Mouse (Mus musculus): ENCODE measurements at regions not wholly inside any gene's neighbourhood (a gene's known extent, or its start where the extent isn't known, plus 50 kb on each side); places are given as distances from the start of the nearest gene placed in this dataset.

DNA sequence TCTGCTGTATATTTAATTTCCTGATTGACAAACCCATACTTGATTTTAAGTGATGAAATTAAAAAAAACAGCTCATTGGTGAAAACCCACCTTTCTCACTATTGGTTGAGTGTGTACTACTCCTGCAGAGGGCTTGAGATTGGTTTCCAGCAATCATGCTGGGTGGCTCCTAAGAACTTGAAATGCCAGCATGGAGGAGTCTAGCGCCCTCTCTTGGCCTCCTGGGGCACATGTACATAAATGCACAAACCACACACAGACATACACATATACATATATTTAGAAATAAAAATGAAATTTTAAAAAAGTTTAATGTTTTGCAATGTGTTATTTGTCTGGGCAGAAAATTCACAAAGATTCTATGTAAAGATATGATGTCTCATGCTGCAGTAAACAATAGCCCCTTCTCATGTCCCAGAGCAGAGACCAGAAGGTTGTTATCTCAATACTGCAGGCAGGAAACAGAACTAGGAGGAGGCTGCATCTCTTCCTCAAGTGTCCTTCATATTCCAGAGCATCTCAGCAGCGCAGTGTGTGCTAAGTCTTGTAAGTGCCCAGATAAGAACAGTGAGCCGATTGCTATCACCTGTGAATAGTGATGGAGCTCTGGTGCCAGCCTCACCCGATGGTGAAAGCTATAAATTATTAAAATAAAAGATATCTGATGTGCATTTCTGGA, 108.4 kb upstream of the Fbxo11 start:
- DNase-seq (ENCODE audit: extremely low spot score), result no peak

GRCm38 (mm10) chr17:88174242-88174679, 109.2 kb upstream of the Fbxo11 start:
- DNase-seq (ENCODE audit: extremely low spot score), result no peak

- DNase-seq (ENCODE audit: extremely low spot score), result no peak
Measured at GRCm38 (mm10) chr17:88175951-88176623, 111.0 kb upstream of the Fbxo11 start.

DNA sequence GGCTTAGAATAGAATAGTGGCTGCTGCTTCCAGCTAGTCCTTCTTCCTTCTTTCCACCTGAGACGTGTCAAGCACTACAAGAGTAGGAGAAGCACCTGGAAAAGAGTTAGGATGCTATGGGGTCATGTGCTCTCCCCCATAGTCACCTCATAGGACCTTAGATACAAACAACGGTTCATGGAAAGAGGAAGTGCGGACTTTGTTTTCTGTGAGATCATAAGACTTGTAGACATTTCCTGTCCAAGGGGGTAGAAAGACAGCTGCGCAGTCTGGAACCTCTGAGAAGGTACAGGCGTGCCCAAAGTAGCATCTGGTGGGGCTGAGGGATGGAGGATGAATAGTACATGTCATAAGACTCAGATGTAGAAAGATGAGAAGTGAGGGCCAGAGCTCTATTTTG, 125.6 kb upstream of the Fbxo11 start:
- no peak for DNase-seq (ENCODE audit: extremely low spot score)

DNA sequence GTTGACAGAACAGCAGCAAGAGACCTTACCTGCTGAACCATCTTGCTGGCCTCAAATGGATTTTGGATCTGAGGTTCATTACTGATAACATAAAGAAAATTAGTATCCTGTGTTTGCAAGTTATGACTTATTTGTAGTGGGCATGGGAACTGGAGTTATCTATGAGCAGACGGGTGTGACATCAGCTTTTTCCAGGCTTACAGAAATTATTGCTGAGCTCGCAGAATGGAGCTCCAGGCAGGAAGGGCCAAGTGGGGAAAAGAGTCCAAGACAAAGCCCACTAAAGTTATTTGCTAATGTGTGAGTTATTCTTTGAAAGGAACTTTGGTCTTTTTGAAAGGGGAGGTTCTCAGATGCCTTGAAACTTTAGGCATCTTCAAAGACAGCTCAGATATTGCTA, 126.4 kb upstream of the Fbxo11 start:
- no peak for DNase-seq (ENCODE audit: extremely low spot score)

DNA sequence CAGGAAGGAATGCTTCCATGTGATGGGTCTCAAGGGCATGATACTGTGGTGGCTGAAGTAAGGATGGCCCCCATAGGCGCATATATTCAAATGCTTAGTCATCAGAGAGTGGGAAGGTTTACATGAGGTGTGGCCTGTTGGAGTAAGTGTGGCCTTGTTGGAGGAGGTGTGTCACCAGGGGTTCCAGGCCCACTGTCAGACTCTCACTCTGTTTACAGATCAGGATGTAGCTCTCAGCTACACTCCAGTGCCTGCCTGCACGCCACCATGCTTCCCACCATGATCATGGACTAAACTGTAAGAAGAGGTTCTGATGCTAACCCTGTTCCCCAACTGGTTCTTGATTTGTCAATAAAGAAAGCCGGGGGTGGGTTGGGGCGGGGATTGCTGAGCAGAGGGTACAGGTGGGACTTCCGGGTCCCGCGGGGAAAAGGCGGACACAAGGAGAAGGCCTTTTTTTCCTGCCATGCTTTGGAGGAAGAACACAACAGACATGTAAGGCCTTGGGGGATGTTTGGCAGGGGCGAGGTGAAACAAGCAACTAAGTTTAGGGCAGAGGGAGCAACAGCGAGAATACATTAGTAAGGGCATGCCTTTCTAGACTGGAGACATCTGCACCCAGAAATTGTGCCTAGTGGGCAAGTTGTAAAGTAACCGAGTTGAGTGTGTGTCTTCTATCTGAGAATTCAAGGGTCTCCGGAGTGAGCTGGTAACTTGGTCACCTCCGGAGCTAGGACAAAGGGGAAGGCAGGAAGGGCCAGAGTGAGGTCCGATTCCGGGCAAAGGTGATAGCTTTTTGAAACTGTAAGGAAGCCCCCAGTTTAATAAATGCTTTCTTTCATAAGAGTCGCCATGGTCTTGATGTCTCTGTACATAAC, 127.1 kb upstream of the Fbxo11 start:
- DNase-seq (ENCODE audit: extremely low spot score), result no peak

- DNase-seq (ENCODE audit: extremely low spot score), result no peak
Measured at GRCm38 (mm10) chr17:88194693-88195092, 129.6 kb upstream of the Fbxo11 start.

- no peak for DNase-seq (ENCODE audit: extremely low spot score)
Measured at GRCm38 (mm10) chr17:88195303-88195702, 130.2 kb upstream of the Fbxo11 start.

DNA sequence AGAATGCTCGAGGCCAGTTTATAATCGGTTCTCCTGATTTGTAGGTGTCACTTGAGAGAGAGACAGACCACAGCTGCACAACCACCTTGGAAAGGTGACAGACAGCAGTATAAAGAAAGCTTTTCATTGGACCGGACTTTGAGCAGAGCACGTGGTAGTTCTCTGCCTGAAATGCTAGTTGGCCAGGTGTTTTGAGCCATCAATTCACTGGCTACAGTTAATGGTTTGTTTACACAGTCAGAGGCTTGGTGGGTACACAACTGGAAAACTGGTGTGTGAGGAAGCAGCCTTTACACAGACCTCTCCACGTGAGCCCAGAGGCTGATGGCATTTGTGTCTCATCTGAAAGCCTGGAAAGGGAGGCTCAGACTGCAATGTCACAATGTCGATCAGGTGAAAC, 130.8 kb upstream of the Fbxo11 start:
- no peak for DNase-seq (ENCODE audit: extremely low spot score)

DNA sequence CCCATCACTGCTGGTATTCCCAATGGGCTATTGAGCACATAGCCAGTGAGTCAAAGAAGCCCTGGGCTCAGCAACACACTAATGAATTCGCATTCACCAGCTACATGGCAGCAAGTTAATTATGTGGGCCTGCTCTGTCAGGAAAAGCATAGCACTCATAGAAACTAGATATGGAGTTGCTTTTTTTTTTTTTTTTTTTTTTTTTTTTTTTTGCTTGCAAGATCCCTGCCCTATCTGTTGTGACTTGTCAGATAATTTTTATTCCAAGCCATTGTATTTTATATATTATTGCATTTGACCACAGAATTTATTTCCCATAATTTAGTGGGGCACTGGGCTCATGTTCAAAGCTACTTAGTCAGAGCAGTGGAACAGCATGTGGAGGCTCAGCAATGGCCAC, 131.2 kb upstream of the Fbxo11 start:
- no peak for DNase-seq (ENCODE audit: extremely low spot score)

DNA sequence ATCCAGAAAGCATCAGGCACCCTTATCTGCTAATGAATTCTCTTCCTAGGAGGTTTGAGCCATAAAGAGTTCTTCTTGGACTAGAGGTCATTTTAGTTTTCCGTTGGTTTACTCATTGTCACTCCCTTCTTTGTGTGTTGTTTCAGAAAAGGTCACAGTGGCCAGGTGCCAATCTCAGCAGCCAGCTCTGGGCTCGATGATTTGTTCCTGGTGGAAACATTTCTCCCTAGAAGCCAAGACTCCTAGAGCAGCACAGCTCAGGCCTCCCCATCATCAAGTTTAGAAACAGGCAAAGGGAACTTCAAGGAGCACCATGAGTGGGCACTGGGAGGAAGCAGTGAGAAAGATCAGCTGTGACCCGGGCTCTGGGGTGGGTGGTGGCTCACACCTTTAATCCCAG, 132.3 kb upstream of the Fbxo11 start:
- no peak for DNase-seq (ENCODE audit: extremely low spot score)

GRCm38 (mm10) chr17:88201249-88201970, 136.3 kb upstream of the Fbxo11 start:
- no peak for DNase-seq (ENCODE audit: extremely low spot score)

DNA sequence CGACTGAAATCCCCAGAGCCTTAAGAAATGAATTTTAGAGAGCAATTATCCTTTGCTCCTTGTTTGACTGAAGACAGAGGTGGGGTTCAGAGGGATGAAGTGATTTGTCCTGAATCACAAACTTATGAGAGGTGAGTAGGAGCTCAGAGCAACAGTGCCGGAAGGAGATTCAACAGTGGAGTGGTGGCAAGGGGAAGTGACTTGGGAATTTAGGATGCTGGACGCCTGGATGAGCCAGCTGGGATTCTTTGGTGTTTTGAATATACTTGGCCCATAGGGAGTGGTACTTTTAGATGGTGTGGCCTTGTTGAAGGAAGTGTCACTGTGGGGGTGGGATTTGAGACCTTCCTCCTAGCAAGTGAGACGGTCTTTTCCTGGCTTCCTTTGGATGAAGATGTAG, 137.1 kb upstream of the Fbxo11 start:
- DNase-seq (ENCODE audit: extremely low spot score), result no peak

GRCm38 (mm10) chr17:88209565-88209964, 144.5 kb upstream of the Fbxo11 start:
- no peak for DNase-seq (ENCODE audit: extremely low spot score)

DNA sequence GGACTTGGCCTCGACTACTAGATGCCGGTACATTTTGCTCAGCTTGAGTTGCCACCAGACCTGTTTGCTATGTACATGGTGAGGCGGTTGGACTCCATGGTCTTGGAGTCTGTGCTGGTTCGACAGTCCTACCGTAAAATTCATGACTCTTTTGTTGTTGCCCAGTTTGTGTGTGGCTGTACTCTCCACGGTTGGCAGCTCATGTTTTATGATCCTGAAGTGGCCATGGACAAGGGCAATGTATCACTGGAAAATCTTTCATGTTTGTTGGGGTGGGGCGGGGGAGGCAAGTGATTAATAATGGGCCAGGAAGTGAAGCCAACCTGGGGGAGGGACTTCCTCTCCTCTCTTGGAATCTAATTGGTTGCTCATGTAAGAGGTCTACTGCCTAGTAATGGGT, 147.0 kb upstream of the Fbxo11 start:
- no peak for DNase-seq (ENCODE audit: extremely low spot score)

DNA sequence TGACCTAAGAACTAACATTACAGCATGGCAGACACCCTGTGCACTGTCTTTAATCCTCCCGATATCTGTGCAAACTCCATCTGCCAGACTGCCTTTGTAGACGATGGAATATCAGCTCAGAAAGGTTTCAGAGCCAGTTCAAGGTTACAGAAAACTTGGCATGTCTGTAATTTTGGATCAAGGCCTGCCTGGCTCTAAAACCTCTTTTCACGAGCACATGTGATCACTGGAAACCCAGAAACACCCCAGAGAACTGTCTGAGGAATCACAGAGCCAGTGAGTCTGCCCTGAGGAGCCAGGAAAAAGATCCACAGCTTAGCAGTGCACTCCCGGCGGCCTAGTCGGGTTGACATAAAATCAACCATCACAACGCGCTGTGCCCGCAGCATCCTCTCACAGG, 149.7 kb upstream of the Fbxo11 start:
- no peak for DNase-seq (ENCODE audit: extremely low spot score)

DNA sequence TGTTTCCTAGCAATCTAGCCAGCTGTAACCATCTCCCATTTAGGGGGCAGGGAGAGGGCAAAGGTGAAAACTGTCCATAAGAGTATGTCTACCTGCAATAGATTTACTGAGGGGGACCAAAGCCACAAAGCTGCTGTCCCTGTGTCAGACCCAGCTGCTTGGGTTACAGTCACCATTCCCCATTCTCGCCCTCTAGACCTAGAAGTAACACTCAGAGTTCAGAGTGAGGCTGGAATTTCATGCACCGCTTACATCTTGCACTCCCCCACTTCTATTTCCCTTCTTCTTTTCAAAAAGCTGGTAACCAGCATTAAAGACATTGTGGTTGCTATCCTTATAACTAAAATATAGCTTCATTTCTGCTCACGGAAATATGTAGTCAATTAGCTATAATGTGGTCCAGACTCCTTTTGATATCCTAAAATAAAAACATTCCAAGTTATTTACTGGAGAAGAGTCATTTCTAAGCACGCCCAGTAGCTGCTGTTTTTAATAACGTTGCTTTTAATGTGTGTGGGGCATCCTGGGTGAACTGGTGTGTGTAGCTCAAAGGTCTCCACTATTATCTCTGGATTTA, 157.4 kb upstream of the Fbxo11 start:
- DNase-seq (ENCODE audit: extremely low spot score), result no peak

- no peak for DNase-seq (ENCODE audit: extremely low spot score)
Measured at GRCm38 (mm10) chr17:88240476-88240875, 175.4 kb upstream of the Fbxo11 start.

DNA sequence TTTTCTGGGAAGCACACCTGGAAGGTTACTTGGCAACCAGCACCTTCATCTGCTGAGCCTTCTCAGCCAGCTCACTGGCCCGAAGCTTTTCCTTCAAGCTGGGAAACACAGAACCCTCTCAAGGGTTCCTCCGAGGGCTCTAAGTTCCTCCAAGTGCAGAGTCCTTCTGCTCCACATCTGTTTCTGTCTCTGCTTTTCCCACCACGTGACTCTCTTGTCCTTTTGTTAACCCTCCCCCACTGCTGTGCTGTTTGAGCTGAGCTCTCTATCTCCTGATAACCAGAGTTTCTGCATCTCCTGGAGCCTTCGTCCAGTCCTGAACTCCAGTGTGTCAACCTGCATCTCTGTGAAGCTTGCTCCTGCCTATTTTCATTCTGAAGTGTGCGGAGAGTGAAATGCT, 183.5 kb upstream of the Fbxo11 start:
- no peak for DNase-seq (ENCODE audit: extremely low spot score)

DNA sequence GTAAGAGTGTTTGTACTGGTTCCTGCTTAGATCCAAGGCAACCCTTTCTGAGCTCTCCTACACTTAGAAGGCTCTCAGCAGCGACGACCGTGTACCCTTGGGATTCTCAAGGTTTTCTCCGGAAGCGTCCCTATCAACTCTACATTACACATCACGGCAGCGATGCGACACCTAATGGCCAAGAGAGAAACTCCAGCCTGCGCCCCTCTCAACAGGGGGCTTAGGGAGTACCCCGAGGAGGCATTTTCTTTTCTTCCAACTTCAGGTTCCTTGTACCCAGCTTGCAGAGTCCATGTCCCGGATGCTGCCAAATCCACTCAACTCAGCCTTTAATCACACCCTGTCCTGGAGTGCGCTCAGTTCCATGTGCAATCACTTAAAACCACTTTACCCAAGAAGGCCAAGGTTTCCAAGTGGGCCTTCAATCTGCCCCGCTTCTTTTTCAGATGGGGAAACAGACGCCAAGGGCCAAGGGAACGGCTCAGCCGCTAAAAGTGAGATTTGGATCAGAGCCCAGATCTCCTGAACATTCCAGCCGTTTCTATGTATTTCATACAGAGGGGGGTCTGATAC, 186.9 kb upstream of the Fbxo11 start:
- peak; percentile 72 for DNase-seq (ENCODE audit: extremely low spot score)

Measured in embryo, embryonic 9.5 days (tissue).